9 mouse cellular contexts compared by ENCODE assay signal in the genomic region with DNA sequence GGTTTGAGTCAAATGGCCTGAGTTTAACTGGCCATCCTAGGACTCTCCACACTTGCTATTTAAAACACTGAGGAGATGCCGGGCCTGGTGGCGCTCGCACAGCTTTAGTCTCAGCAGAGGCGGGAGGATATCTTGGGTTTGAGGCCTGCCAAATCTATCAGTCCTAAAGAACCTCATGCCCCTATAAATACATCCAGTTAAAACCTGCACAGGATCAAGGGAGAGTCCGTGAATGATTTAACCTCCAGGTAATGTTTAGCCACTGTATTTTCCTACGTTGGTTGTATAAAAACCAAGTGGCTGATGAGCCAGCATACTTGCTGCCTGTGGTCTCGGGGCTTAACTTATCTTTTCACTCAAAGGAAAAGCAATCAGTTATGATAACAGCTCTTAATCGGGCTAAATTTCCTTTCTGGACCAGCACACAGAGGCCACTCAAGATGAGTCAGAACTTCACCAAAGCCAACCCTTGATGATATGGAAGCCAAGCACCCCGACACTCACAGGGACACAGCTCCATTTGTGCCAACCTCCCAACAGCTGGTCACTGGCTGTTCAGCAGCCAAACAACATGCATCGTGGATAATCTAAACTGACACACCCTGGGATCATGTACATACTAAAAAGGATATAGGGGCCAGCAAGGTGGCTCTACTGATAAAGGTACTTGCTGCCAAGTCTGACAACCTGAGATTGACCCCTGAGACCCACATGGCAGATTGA. TPM values are rescaled to one million over a fixed set of nuclear protein-coding genes. Genes with fewer than 3 reads are reported as not detected.
A peak's percentile ranks its signal among the peaks of the same experiment; 100 is the strongest.
DNase-seq lines count a peak whose midpoint lies in the region; ATAC-seq lines count a peak whose summit lies in the region.
"Had no signal": no experiment of that assay in that cellular context is flagged by ENCODE, and none has a peak within 500 bp of the region (broad histone marks: within the 10 kb centered on the region; RNA-seq: fewer than 3 reads in every experiment).

No protein-coding gene starts in this region.

- peak overlapping the region; percentile 77; the same call in 1 of the 2 replicates for H3K27ac ChIP-seq in heart, embryonic 10.5 days
- H3K27ac ChIP-seq in midbrain, embryonic 11.5 days (ENCODE audit: low read depth, low read length) = no peak overlapping the region
- H3K27ac ChIP-seq in limb, embryonic 10.5 days = no peak overlapping the region

- peaks cover 69% of the 10 kb centered on the region for H3K4me1 ChIP-seq in heart, embryonic 10.5 days
- peaks cover 3% of the 10 kb centered on the region; the same call in 1 of the 2 replicates for H3K4me1 ChIP-seq in midbrain, embryonic 11.5 days (ENCODE audit: control insufficient read depth, insufficient read depth, low read length)
- peaks cover 10% of the 10 kb centered on the region; the same call in 1 of the 2 replicates for H3K4me1 ChIP-seq in limb, embryonic 10.5 days

- peaks cover 11% of the 10 kb centered on the region for H3K36me3 ChIP-seq in heart, embryonic 10.5 days
- H3K36me3 ChIP-seq in midbrain, embryonic 11.5 days (ENCODE audit: control insufficient read depth, insufficient read depth, low read length) = no peaks in the 10 kb centered on the region
- peaks cover 20% of the 10 kb centered on the region for H3K36me3 ChIP-seq in limb, embryonic 10.5 days

- intact Hi-C loops in heart, postnatal 14 days (cut with DNase I) = no loop called here

- no peak for ATAC-seq in midbrain, embryonic 11.5 days (ENCODE audit: low FRiP score)

- H3K4me3 ChIP-seq in heart, embryonic 10.5 days = no peak overlapping the region
- no peak overlapping the region for H3K4me3 ChIP-seq in midbrain, embryonic 11.5 days (ENCODE audit: low read depth, low read length)
- H3K4me3 ChIP-seq in limb, embryonic 10.5 days = no peak overlapping the region

- H3K9ac ChIP-seq in midbrain, embryonic 11.5 days (ENCODE audit: low read length) = no peak overlapping the region

- H3K27me3 ChIP-seq in heart, embryonic 10.5 days (ENCODE audit: insufficient read depth, poor library complexity, severe bottlenecking) = no peaks in the 10 kb centered on the region
- H3K27me3 ChIP-seq in midbrain, embryonic 11.5 days (ENCODE audit: control insufficient read depth, insufficient read depth, low read length) = no peaks in the 10 kb centered on the region
- no peaks in the 10 kb centered on the region for H3K27me3 ChIP-seq in limb, embryonic 10.5 days (ENCODE audit: low read depth, poor library complexity, severe bottlenecking)
- H3K27me3 ChIP-seq: CH12.LX had no signal

- 47% methylated on average over 10 of the region's 10 CpGs for WGBS in heart, embryonic 10.5 days
- 91% methylated on average over 10 of the region's 10 CpGs for WGBS in midbrain, embryonic 11.5 days
- 92% methylated on average over 10 of the region's 10 CpGs for WGBS in limb, embryonic 10.5 days

- H3K9me3 ChIP-seq in heart, embryonic 10.5 days = no peaks in the 10 kb centered on the region
- no peaks in the 10 kb centered on the region for H3K9me3 ChIP-seq in midbrain, embryonic 11.5 days (ENCODE audit: control insufficient read depth, low read length)
- no peaks in the 10 kb centered on the region for H3K9me3 ChIP-seq in limb, embryonic 10.5 days (replicated peaks)

- H3K4me2 ChIP-seq in midbrain, embryonic 11.5 days = no peak overlapping the region

- no peak for DNase-seq in heart, embryonic 10.5 days (ENCODE audit: low spot score)
- no peak for DNase-seq in heart, postnatal 14 days
- peak; percentile 46 for DNase-seq in retina, postnatal 1 day
- no peak for DNase-seq in retina, embryonic 14.5 days (ENCODE audit: low spot score)
- DNase-seq in kidney, postnatal 25 days = peak; percentile 49 to 63
- no peak for DNase-seq in embryo, embryonic 10 days (ENCODE audit: low spot score)
- no peak for DNase-seq in midbrain, embryonic 11.5 days (ENCODE audit: low spot score, missing footprints)
- no peak for DNase-seq in limb, embryonic 10.5 days (ENCODE audit: low spot score)

RNA-seq across cellular contexts. Expression of gene Lgmn, which starts 19.3 kb away (rescaled TPM):
- polyA plus RNA-seq in heart, embryonic 10.5 days (2016; fragmentation: Nextera tagmentation; extraction: Ambion mirVana) = 84.4 and 111 TPM in 2 replicates
- 10 to 100 TPM; 78.1 to 82.0 TPM for total RNA-seq in heart, postnatal 14 days (2021)
- polyA plus RNA-seq in midbrain, embryonic 11.5 days (2014; fragmentation: Nextera tagmentation; extraction: Ambion mirVana) = 61.3 and 63.6 TPM in 2 replicates
- 37.0 and 40.5 TPM in 2 replicates for polyA plus RNA-seq in limb, embryonic 10.5 days (2016; fragmentation: Nextera tagmentation; extraction: Ambion mirVana)

RNA-seq across cellular contexts. Expression of gene Golga5, which starts 48.6 kb away (rescaled TPM):
- polyA plus RNA-seq in heart, embryonic 10.5 days (2016; fragmentation: Nextera tagmentation; extraction: Ambion mirVana) = 25.7 and 26.1 TPM in 2 replicates
- 10 to 100 TPM; 23.5 to 25.8 TPM for total RNA-seq in heart, postnatal 14 days (2021)
- polyA plus RNA-seq in midbrain, embryonic 11.5 days (2014; fragmentation: Nextera tagmentation; extraction: Ambion mirVana) = 31.6 and 32.9 TPM in 2 replicates
- polyA plus RNA-seq in limb, embryonic 10.5 days (2016; fragmentation: Nextera tagmentation; extraction: Ambion mirVana) = 27.1 and 30.9 TPM in 2 replicates

Comparison
In these comparisons a context has a peak if more than half of its experiments do, and no peak if none do; other contexts are left out.
1. DNase-seq: peak in retina, postnatal 1 day (single experiment) and kidney, postnatal 25 days (2 of 2); none in heart, embryonic 10.5 days (single experiment), heart, postnatal 14 days (0 of 2), retina, embryonic 14.5 days (single experiment), embryo, embryonic 10 days (single experiment), midbrain, embryonic 11.5 days (single experiment) and limb, embryonic 10.5 days (single experiment).